23 mouse cellular contexts compared by ENCODE assay signal in genomic region chr10:31573267-31573666, GRCm38 (mm10). TPM values are rescaled to one million over a fixed set of nuclear protein-coding genes. Genes with fewer than 3 reads are reported as not detected.
DNase-seq lines count a peak whose midpoint lies in the region; TF ChIP-seq lines count a peak whose summit lies in the region.
"Had no signal": no experiment of that assay in that cellular context is flagged by ENCODE, and none has a peak within 500 bp of the region (broad histone marks: within the 10 kb centered on the region; RNA-seq: fewer than 3 reads in every experiment).

No protein-coding gene starts in this region.

- intact Hi-C loops in gastrocnemius, adult 2 months (cut with DNase I), result no loop called here

- no peak overlapping the region for H3K4me2 ChIP-seq in myocyte (ENCODE audit: low read depth)
- H3K4me2 ChIP-seq: embryonic facial prominence, embryonic 13.5 days; forebrain, embryonic 12.5 days; heart, embryonic 11.5 days; hindbrain, embryonic 12.5 days; hindbrain, embryonic 15.5 days had no signal

- H3K4me3 ChIP-seq in gastrocnemius, adult 2 months, result no peak overlapping the region
- H3K4me3 ChIP-seq in myocyte, result no peak overlapping the region
- H3K4me3 ChIP-seq: embryonic facial prominence, embryonic 13.5 days; erythroblast, embryonic 14.5 days; forebrain, embryonic 12.5 days; hindbrain, embryonic 12.5 days; hindbrain, embryonic 15.5 days had no signal

- H3K27ac ChIP-seq in gastrocnemius, adult 2 months, result no peak overlapping the region
- H3K27ac ChIP-seq: embryonic facial prominence, embryonic 13.5 days; forebrain, embryonic 12.5 days; hindbrain, embryonic 12.5 days; hindbrain, embryonic 15.5 days had no signal

- H3ac ChIP-seq in myocyte (ENCODE audit: control insufficient read depth, insufficient read length), result no peak overlapping the region

- DNase-seq in adrenal gland, postnatal 14 days, result peak; percentile 36
- DNase-seq in adrenal gland, adult 2 months, result no peak
- DNase-seq in gastrocnemius, adult 2 months, result peak; percentile 51
- no peak for DNase-seq in gastrocnemius, adult 8-10 months (ENCODE audit: low spot score in 2 of 2)
- DNase-seq in adipocyte (ENCODE audit: low spot score), result peak; percentile 59
- no peak for DNase-seq in kidney, postnatal 4 days
- DNase-seq: adrenal gland, postnatal 36 days; B cell, adult 2 months; cerebellum, adult 18-20 months; cerebellum, adult 9-10 months; cerebellum, postnatal 14 days; heart, adult 11 months; kidney, adult 2 months had no signal

- TF ChIP-seq POLR2A in myocyte (IDR thresholded peaks at IDR 0.05; ENCODE audit: insufficient read length, low read depth), result no peak

- TF ChIP-seq CTCF in gastrocnemius, adult 2 months (IDR thresholded peaks at IDR 0.05), result no peak

- no peaks in the 10 kb centered on the region for H3K27me3 ChIP-seq in myocyte (ENCODE audit: control insufficient read depth, insufficient read depth, insufficient read length)
- H3K27me3 ChIP-seq: CH12.LX; embryonic facial prominence, embryonic 13.5 days; forebrain, embryonic 12.5 days; hindbrain, embryonic 12.5 days; hindbrain, embryonic 15.5 days; Patski had no signal

- peaks cover 94% of the 10 kb centered on the region for H3K79me2 ChIP-seq in myocyte (ENCODE audit: control insufficient read depth, insufficient read depth)

- no peaks in the 10 kb centered on the region for H3K36me3 ChIP-seq in myocyte (ENCODE audit: control insufficient read depth, insufficient read depth)
- H3K36me3 ChIP-seq: embryonic facial prominence, embryonic 13.5 days; forebrain, embryonic 12.5 days; G1E; hindbrain, embryonic 12.5 days; hindbrain, embryonic 15.5 days had no signal

TF ChIP-seq in myocyte, 11 proteins besides CTCF, POLR2A, EP300 and RAD21:
- TF ChIP-seq SRF (IDR thresholded peaks at IDR 0.05; ENCODE audit: control insufficient read depth, insufficient read length, low read depth), result no peak
- TF ChIP-seq POLR2AphosphoS2 (IDR thresholded peaks at IDR 0.05; ENCODE audit: insufficient read length, low read depth), result no peak
- TF ChIP-seq TCF3 (IDR thresholded peaks at IDR 0.05; ENCODE audit: insufficient read length, low read depth), result peak; percentile 71
- TF ChIP-seq TCF12 (IDR thresholded peaks at IDR 0.05; ENCODE audit: insufficient read depth, poor library complexity, severe bottlenecking), result peak; percentile 63
- TF ChIP-seq MYOD1 (IDR thresholded peaks at IDR 0.05; ENCODE audit: control insufficient read depth in 1 of 3, insufficient read length in 2 of 3, low read depth in 2 of 3), result peak; percentile 15 to 93 (median 88)
- TF ChIP-seq MYOG (IDR thresholded peaks at IDR 0.05; ENCODE audit: control insufficient read depth in 1 of 3, insufficient read depth in 1 of 3, insufficient read length in 2 of 3, low read depth in 2 of 3), result peak; percentile 49 to 93 (median 72)

RNA-seq across cellular contexts. Expression of gene Rnf217, which starts 35.7 kb away (rescaled TPM):
- 7.8 and 9.4 TPM in 2 replicates for total RNA-seq in adrenal gland, postnatal 14 days (2021)
- 1 to 10 TPM; 7.5 to 9.1 TPM for total RNA-seq in adrenal gland, adult 2 months (2021)
- polyA plus RNA-seq in adrenal gland, adult 2 months (2012; rRNA removed), result 4.0 and 4.1 TPM in 2 replicates
- total RNA-seq in gastrocnemius, adult 2 months (2021), result 1 to 10 TPM; 6.8 to 8.5 TPM
- 1 to 10 TPM; 7.3 to 9.2 (median 8.7) TPM for total RNA-seq in gastrocnemius, adult 8-10 months (2022)
- 5.8 TPM for polyA plus RNA-seq in myocyte (2012; fragmentation: generic; extraction: Trizol)
- total RNA-seq: CH12.LX had no signal
- polyA plus RNA-seq: erythroblast, embryonic 14.5 days; G1E had no signal

Comparison
In these comparisons a context has a peak if more than half of its experiments do, and no peak if none do; other contexts are left out.
1. DNase-seq: peak in adrenal gland, postnatal 14 days (single experiment), gastrocnemius, adult 2 months (single experiment) and adipocyte (single experiment); none in adrenal gland, adult 2 months (single experiment), gastrocnemius, adult 8-10 months (0 of 2) and kidney, postnatal 4 days (0 of 2).